Mouse (Mus musculus) liver, embryonic 15.5 days (tissue): ENCODE measurements around the gene Lclat1. TPM values are rescaled to one million over a fixed set of nuclear protein-coding genes. Genes with fewer than 3 reads are reported as not detected.

Experiments
- ATAC-seq: fragments of 200-750 bp; cut with Nextera tagmentation; 2 replicates; pipeline ENCODE4 v1.8.0; 2017; ENCODE audit warnings: moderate number of reproducible peaks, mild to moderate bottlenecking, moderate library complexity; ENCODE audit not compliant: insufficient read depth
- H3K27ac ChIP-seq: fragments of 300-500 bp; sonication (generic); replicated peaks from 2 replicates; pipeline ENCODE4 v1.5.1; 2015; ENCODE audit warnings: mild to moderate bottlenecking, inconsistent platforms
- H3K27me3 ChIP-seq: fragments of 300-500 bp; sonication (generic); 2 replicates; pipeline ENCODE4 v1.6.1; 2015; ENCODE audit warnings: mild to moderate bottlenecking, inconsistent platforms
- H3K36me3 ChIP-seq: fragments of 300-500 bp; sonication (generic); replicated peaks from 2 replicates; pipeline ENCODE4 v1.6.1; 2015; ENCODE audit warnings: moderate library complexity, mild to moderate bottlenecking, inconsistent platforms
- H3K4me1 ChIP-seq: fragments of 300-500 bp; sonication (generic); replicated peaks from 2 replicates; pipeline ENCODE4 v1.6.1; 2015; ENCODE audit warnings: inconsistent platforms
- H3K4me2 ChIP-seq: fragments of 300-500 bp; sonication (generic); 2 replicates; pipeline ENCODE4 v1.6.1; 2015; ENCODE audit warnings: moderate library complexity, mild to moderate bottlenecking, inconsistent platforms
- H3K4me3 ChIP-seq: fragments of 300-500 bp; sonication (generic); replicated peaks from 2 replicates; pipeline ENCODE4 v1.5.1; 2015; ENCODE audit warnings: mild to moderate bottlenecking, inconsistent platforms
- H3K9ac ChIP-seq: fragments of 300-500 bp; sonication (generic); 2 replicates; pipeline ENCODE4 v1.6.1; 2015; ENCODE audit warnings: moderate library complexity, mild to moderate bottlenecking, inconsistent platforms
- H3K9me3 ChIP-seq: fragments of 300-500 bp; sonication (generic); replicated peaks from 2 replicates; pipeline ENCODE4 v1.6.1; 2016; ENCODE audit warnings: inconsistent platforms
- WGBS: fragments of 180-500 bp; shearing (Covaris S2); methylation state at CpG from one replicate; pipeline ENCODE4 v1.1.7; 2015; ENCODE audit warnings: mixed read lengths; ENCODE audit not compliant: insufficient replicate concordance; 5-methylcytosine and 5-hydroxymethylcytosine counted together
- polyA plus RNA-seq: library from polyadenylated mRNA; unstranded; fragments of >200 nt; fragmentation: Nextera tagmentation; extraction: Ambion mirVana; gene quantifications from 2 replicates; pipeline ENCODE4 v1.2.1, GENCODE M21; 2015

The Lclat1 gene
- polyA plus RNA-seq, 1 experiment from 2014 or later: 2.5 TPM

DNA sequence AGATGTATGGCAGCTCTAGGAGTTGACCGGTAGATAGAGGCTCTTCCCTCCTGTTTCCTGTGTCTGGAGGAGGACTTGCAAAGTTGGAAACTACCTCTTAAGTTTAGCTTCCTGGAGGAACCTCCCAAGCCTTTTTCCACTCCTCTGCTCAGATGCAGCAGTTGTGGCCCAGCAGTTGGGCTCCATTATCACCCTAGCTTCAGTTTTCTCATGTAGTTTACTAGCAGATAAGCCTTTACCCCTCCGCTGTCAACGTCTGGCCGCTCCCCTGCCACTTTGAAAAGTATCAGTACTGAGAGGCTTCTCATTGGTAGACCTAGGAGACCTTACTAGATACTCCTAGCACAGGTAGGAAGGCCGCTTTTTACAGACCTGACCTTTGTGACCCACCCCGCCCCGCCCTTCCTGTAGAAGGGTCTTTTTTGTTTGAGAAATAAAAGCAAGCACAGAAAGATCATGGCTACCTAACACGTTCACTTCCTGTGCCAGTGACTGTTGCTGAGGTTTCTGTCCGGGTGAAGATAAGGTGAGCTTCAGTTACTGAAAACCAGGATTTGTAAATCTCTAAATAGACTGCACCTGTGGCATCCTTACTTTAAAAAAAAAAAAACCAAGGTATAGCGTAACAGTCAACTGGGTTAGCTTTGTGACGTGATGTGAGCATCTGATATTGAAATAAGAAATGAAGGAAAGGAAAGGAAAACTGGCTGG, 121.8 kb downstream of the Lclat1 start:
- WGBS: 36% methylated on average over 11 of the region's 11 CpGs
- Histone ChIP-seq H3K9me3 (no peaks in the 10 kb centered on the region), H3K27me3 (no peaks in the 10 kb centered on the region), H3K9ac (no peak overlapping the region), H3K27ac (no peak overlapping the region), H3K4me2 (no peak overlapping the region), H3K36me3 (no peaks in the 10 kb centered on the region), H3K4me1 (peaks cover 28% of the 10 kb centered on the region), H3K4me3 (no peak overlapping the region)
- ATAC-seq: no peak

- H3K36me3 ChIP-seq: no peaks in the 10 kb centered on the region
- WGBS: 62% methylated on average over 12 of the region's 12 CpGs
- H3K27me3 ChIP-seq: no peaks in the 10 kb centered on the region
- H3K4me3 ChIP-seq: no peak overlapping the region
- peaks cover 25% of the 10 kb centered on the region for H3K4me1 ChIP-seq
- no peak overlapping the region for H3K9ac ChIP-seq
- no peak overlapping the region for H3K27ac ChIP-seq
- H3K9me3 ChIP-seq: no peaks in the 10 kb centered on the region
- ATAC-seq: no peak
- no peak overlapping the region for H3K4me2 ChIP-seq
Measured at GRCm38 (mm10) chr17:73230340-73230989, 122.7 kb downstream of the Lclat1 start.

- no peak overlapping the region for H3K9ac ChIP-seq
- H3K4me2 ChIP-seq: no peak overlapping the region
- H3K4me1 ChIP-seq: peaks cover 20% of the 10 kb centered on the region
- H3K27ac ChIP-seq: no peak overlapping the region
- H3K27me3 ChIP-seq: no peaks in the 10 kb centered on the region
- H3K9me3 ChIP-seq: no peaks in the 10 kb centered on the region
- H3K4me3 ChIP-seq: no peak overlapping the region
- no peaks in the 10 kb centered on the region for H3K36me3 ChIP-seq
- no peak for ATAC-seq
- 17% methylated on average over 1 of the region's 1 CpGs for WGBS
Measured at GRCm38 (mm10) chr17:73231337-73231736, 123.6 kb downstream of the Lclat1 start.

- H3K9me3 ChIP-seq: no peaks in the 10 kb centered on the region
- ATAC-seq: no peak
- no peak overlapping the region for H3K27ac ChIP-seq
- H3K4me1 ChIP-seq: peaks cover 14% of the 10 kb centered on the region
- 33% methylated on average over 2 of the region's 2 CpGs for WGBS
- H3K4me2 ChIP-seq: no peak overlapping the region
- no peaks in the 10 kb centered on the region for H3K27me3 ChIP-seq
- H3K4me3 ChIP-seq: no peak overlapping the region
- no peak overlapping the region for H3K9ac ChIP-seq
- no peaks in the 10 kb centered on the region for H3K36me3 ChIP-seq
Measured at GRCm38 (mm10) chr17:73232593-73232992, 124.8 kb downstream of the Lclat1 start.

DNA sequence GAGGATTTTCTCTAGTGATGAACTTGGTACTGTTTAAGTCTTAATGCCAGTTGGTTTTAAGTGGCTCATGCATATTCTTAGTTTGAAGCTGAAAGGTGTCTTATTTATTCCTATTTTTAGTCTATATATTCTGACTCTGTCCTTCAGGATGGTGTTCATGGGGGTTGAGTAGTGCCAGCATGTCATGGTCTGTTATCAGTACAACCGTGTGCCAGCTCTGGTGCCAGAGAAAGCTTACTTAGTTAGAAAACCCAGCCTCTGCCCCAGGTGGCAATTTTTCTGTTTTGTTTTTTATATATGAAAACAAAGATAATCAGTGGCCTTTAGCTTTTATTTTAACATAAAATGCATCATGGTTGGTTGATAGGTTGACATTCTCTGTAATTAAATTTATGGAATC, 126.2 kb downstream of the Lclat1 start:
- no peaks in the 10 kb centered on the region for H3K36me3 ChIP-seq
- no peak overlapping the region for H3K4me2 ChIP-seq
- H3K9me3 ChIP-seq: no peaks in the 10 kb centered on the region
- WGBS: 28% methylated on average over 1 of the region's 1 CpGs
- peaks cover 14% of the 10 kb centered on the region for H3K4me1 ChIP-seq
- H3K9ac ChIP-seq: no peak overlapping the region
- no peaks in the 10 kb centered on the region for H3K27me3 ChIP-seq
- H3K4me3 ChIP-seq: no peak overlapping the region
- ATAC-seq: no peak
- no peak overlapping the region for H3K27ac ChIP-seq

DNA sequence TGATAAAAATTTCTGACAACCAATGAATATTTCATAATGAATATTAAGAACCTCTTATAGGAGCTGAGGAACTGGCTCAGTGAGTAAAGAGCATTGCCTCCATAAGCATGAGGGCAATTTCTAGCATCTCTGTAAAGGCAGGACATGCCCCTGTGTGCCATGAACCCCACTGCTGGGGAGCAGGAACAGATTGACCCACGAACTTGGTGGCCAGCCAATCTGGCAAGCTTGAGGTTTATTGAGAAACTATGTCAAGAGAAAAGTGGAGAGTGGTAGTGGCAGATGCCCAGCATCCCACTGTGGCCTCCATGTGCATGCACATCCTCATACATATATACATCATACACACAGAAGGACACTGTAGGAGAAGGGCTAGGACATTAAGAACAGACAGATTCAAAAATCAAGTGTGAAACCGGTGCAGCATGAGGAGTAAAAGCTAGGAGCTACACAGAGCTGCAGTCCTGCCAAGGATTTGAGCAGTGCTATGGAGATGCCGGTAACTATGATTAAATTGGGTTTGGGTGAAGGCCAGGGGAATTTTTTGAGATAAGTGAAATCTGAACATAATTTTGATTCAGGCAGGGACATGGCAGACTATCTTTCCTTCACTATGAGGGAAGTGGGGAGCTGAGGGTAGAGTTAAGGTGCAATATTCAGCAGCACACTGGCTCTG, 129.5 kb downstream of the Lclat1 start:
- H3K36me3 ChIP-seq: no peaks in the 10 kb centered on the region
- no peak overlapping the region for H3K4me3 ChIP-seq
- 0 out of 2 replicates have a peak, but pooled peaks cover 3% of the 10 kb centered on the region for H3K4me1 ChIP-seq
- WGBS: 58% methylated on average over 3 of the region's 3 CpGs
- no peak for ATAC-seq
- no peaks in the 10 kb centered on the region for H3K9me3 ChIP-seq
- no peak overlapping the region for H3K27ac ChIP-seq
- H3K27me3 ChIP-seq: no peaks in the 10 kb centered on the region
- no peak overlapping the region for H3K4me2 ChIP-seq
- H3K9ac ChIP-seq: no peak overlapping the region

DNA sequence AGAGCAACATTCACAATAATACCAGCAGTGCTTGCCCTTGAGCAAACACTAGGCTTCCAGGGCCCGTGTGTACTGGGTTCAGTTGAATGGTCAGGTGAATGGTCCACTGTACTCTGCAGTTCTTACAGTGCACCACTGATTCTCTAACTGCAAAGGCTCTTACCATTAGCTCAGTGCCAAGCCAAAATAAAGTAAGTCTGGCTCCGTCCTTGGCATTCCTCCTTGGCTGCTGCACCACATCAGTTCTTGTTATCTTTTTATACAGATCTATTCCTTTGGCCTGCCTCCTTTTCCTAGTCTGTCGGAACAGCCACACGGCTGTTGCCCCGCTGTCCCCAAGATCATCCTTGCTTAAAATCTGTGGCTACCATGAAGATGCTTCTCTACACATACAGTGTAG, 130.7 kb downstream of the Lclat1 start:
- no peaks in the 10 kb centered on the region for H3K4me1 ChIP-seq
- no peak overlapping the region for H3K9ac ChIP-seq
- no peaks in the 10 kb centered on the region for H3K36me3 ChIP-seq
- no peaks in the 10 kb centered on the region for H3K9me3 ChIP-seq
- no peak overlapping the region for H3K4me2 ChIP-seq
- no peak for ATAC-seq
- WGBS: 82% methylated on average over 5 of the region's 5 CpGs
- H3K27me3 ChIP-seq: no peaks in the 10 kb centered on the region
- no peak overlapping the region for H3K4me3 ChIP-seq
- no peak overlapping the region for H3K27ac ChIP-seq

DNA sequence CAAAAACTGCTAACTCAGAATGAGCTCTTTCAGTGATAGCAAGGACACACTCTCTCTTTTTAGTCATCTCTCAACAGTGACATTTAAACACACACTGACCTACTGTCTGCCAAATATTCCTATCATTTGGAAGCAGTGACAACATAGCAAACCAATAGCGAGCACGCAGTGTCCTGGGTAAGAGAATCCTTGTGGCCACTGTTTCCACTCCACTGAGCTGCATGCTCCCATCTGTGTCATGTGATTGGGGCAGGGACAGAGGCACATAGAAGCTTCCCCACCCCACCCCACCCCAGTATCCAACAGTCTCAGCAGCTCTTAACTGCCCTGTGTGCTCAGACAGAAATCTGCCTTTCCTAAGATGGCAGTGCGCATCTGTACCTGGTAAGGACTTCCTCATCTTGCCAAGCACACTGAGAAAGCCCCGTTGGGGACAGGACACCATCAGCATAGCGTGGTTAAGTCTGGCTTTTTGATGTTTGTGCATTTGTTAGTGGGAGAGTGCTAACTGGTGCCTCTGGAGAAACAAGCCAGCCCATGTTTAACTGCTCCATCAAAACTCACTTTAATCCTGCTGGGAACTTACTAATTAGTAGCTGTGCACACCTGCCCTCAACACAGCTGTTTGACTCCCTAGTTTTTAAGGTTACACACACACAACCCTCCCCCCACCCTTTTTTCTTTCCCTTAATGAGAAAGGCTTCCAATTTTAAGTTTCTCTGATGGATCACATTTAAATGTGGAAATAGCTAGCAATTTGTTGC, 133.5 kb downstream of the Lclat1 start:
- Histone ChIP-seq H3K4me3 (no peak overlapping the region), H3K4me1 (peaks cover 15% of the 10 kb centered on the region), H3K36me3 (no peaks in the 10 kb centered on the region), H3K27me3 (no peaks in the 10 kb centered on the region), H3K27ac (no peak overlapping the region), H3K4me2 (no peak overlapping the region), H3K9ac (no peak overlapping the region), H3K9me3 (no peaks in the 10 kb centered on the region)
- 61% methylated on average over 5 of the region's 5 CpGs for WGBS
- ATAC-seq: no peak; the same call in 1 of the 2 replicates

DNA sequence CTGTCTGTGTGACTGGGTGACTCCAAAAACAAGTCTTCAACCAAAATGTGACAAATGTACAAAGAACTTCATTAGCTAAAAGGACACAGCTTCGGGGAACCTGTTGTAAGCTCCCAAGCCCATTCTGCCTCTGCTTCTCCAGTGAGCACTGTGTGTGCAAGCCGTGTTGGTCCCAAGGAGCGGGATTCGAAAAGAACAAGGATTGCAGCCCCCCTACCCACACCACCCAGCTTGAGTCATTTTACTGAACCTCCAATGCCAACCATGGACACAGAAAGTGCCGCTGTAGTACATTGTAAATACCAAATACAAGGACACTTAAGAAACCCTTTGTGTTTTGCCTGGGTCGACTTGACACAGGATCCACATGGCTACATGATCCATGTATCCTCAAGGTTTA, 135.9 kb downstream of the Lclat1 start:
- ATAC-seq: no peak
- Histone ChIP-seq H3K36me3 (no peaks in the 10 kb centered on the region), H3K9ac (no peak overlapping the region), H3K4me1 (peaks cover 16% of the 10 kb centered on the region), H3K4me2 (no peak overlapping the region), H3K4me3 (no peak overlapping the region), H3K27ac (no peak overlapping the region), H3K9me3 (no peaks in the 10 kb centered on the region), H3K27me3 (no peaks in the 10 kb centered on the region)
- 72% methylated on average over 6 of the region's 6 CpGs for WGBS

GRCm38 (mm10) chr17:73244596-73244995, 136.8 kb downstream of the Lclat1 start:
- no peak overlapping the region for H3K27ac ChIP-seq
- no peak for ATAC-seq
- H3K4me3 ChIP-seq: no peak overlapping the region
- H3K27me3 ChIP-seq: no peaks in the 10 kb centered on the region
- H3K9me3 ChIP-seq: no peaks in the 10 kb centered on the region
- peaks cover 16% of the 10 kb centered on the region for H3K4me1 ChIP-seq
- no peaks in the 10 kb centered on the region for H3K36me3 ChIP-seq
- H3K4me2 ChIP-seq: no peak overlapping the region
- 54% methylated on average over 3 of the region's 3 CpGs for WGBS
- H3K9ac ChIP-seq: no peak overlapping the region
